Mouse (Mus musculus): ENCODE measurements at regions not wholly inside any gene's neighbourhood (a gene's known extent, or its start where the extent isn't known, plus 50 kb on each side); places are given as distances from the start of the nearest gene placed in this dataset.

GRCm38 (mm10) chr8:41592174-41592573, 175.3 kb upstream of the Frg1 start:
- 64% methylated on average over 9 of the region's 9 CpGs for whole genome bisulfite sequencing
- no peaks in the 10 kb centered on the region for H3K27me3 ChIP-seq (ENCODE audit: control insufficient read depth, insufficient read depth, low read length)
- TF ChIP-seq CTCF (IDR thresholded peaks at IDR 0.05; ENCODE audit: extremely low read depth, insufficient read length, insufficient replicate concordance, low read depth, low read length) (no peak), POLR2A (IDR thresholded peaks at IDR 0.05; ENCODE audit: low read depth, low read length) (no peak)
- H3K36me3 ChIP-seq (ENCODE audit: control insufficient read depth, insufficient read depth, low read length), result no peaks in the 10 kb centered on the region
- no peaks in the 10 kb centered on the region for H3K4me1 ChIP-seq (ENCODE audit: control insufficient read depth, insufficient read depth, insufficient read length, low read length)
- no peak overlapping the region for H3K4me3 ChIP-seq (ENCODE audit: low read depth, low read length)
- H3K27ac ChIP-seq (ENCODE audit: insufficient read depth, low read depth, low read length), result no peak overlapping the region

GRCm38 (mm10) chr8:41588157-41588556, 171.3 kb upstream of the Frg1 start:
- WGBS, result 86% methylated on average over 2 of the region's 2 CpGs
- no peak overlapping the region for H3K4me3 ChIP-seq (ENCODE audit: low read depth, low read length)
- no peaks in the 10 kb centered on the region for H3K4me1 ChIP-seq (ENCODE audit: control insufficient read depth, insufficient read depth, insufficient read length, low read length)
- no peaks in the 10 kb centered on the region for H3K36me3 ChIP-seq (ENCODE audit: control insufficient read depth, insufficient read depth, low read length)
- no peak overlapping the region for H3K27ac ChIP-seq (ENCODE audit: insufficient read depth, low read depth, low read length)
- H3K27me3 ChIP-seq (ENCODE audit: control insufficient read depth, insufficient read depth, low read length), result no peaks in the 10 kb centered on the region
- TF ChIP-seq POLR2A (IDR thresholded peaks at IDR 0.05; ENCODE audit: low read depth, low read length) (no peak), CTCF (IDR thresholded peaks at IDR 0.05; ENCODE audit: extremely low read depth, insufficient read length, insufficient replicate concordance, low read depth, low read length) (no peak)

- Histone ChIP-seq H3K4me3 (ENCODE audit: low read depth, low read length) (no peak overlapping the region), H3K27ac (ENCODE audit: insufficient read depth, low read depth, low read length) (no peak overlapping the region), H3K36me3 (ENCODE audit: control insufficient read depth, insufficient read depth, low read length) (no peaks in the 10 kb centered on the region), H3K27me3 (ENCODE audit: control insufficient read depth, insufficient read depth, low read length) (no peaks in the 10 kb centered on the region), H3K4me1 (ENCODE audit: control insufficient read depth, insufficient read depth, insufficient read length, low read length) (no peaks in the 10 kb centered on the region)
- WGBS, result 51% methylated on average over 10 of the region's 10 CpGs
- TF ChIP-seq CTCF (IDR thresholded peaks at IDR 0.05; ENCODE audit: extremely low read depth, insufficient read length, insufficient replicate concordance, low read depth, low read length) (peak; percentile 73; the same call in 1 of the 2 replicates), POLR2A (IDR thresholded peaks at IDR 0.05; ENCODE audit: low read depth, low read length) (no peak)
These were observed 156.4 kb upstream of the Frg1 start for GRCm38 (mm10) chr8:41573027-41573885.

GRCm38 (mm10) chr8:41570566-41570965, 153.7 kb upstream of the Frg1 start:
- no peaks in the 10 kb centered on the region for H3K4me1 ChIP-seq (ENCODE audit: control insufficient read depth, insufficient read depth, insufficient read length, low read length)
- no peaks in the 10 kb centered on the region for H3K36me3 ChIP-seq (ENCODE audit: control insufficient read depth, insufficient read depth, low read length)
- 86% methylated on average over 6 of the region's 6 CpGs for WGBS
- H3K4me3 ChIP-seq (ENCODE audit: low read depth, low read length), result no peak overlapping the region
- no peak overlapping the region for H3K27ac ChIP-seq (ENCODE audit: insufficient read depth, low read depth, low read length)
- no peaks in the 10 kb centered on the region for H3K27me3 ChIP-seq (ENCODE audit: control insufficient read depth, insufficient read depth, low read length)
- TF ChIP-seq CTCF (IDR thresholded peaks at IDR 0.05; ENCODE audit: extremely low read depth, insufficient read length, insufficient replicate concordance, low read depth, low read length) (no peak), POLR2A (IDR thresholded peaks at IDR 0.05; ENCODE audit: low read depth, low read length) (no peak)

- no peaks in the 10 kb centered on the region for H3K27me3 ChIP-seq (ENCODE audit: control insufficient read depth, insufficient read depth, low read length)
- H3K36me3 ChIP-seq (ENCODE audit: control insufficient read depth, insufficient read depth, low read length), result no peaks in the 10 kb centered on the region
- no peaks in the 10 kb centered on the region for H3K4me1 ChIP-seq (ENCODE audit: control insufficient read depth, insufficient read depth, insufficient read length, low read length)
- 72% methylated on average over 14 of the region's 14 CpGs for WGBS
- H3K27ac ChIP-seq (ENCODE audit: insufficient read depth, low read depth, low read length), result no peak overlapping the region
- no peak overlapping the region for H3K4me3 ChIP-seq (ENCODE audit: low read depth, low read length)
- TF ChIP-seq CTCF (IDR thresholded peaks at IDR 0.05; ENCODE audit: extremely low read depth, insufficient read length, insufficient replicate concordance, low read depth, low read length) (no peak), POLR2A (IDR thresholded peaks at IDR 0.05; ENCODE audit: low read depth, low read length) (no peak)
These were observed 145.1 kb upstream of the Frg1 start for GRCm38 (mm10) chr8:41561995-41562394.

- WGBS, result 50% methylated on average over 3 of the region's 3 CpGs
- no peak overlapping the region for H3K27ac ChIP-seq (ENCODE audit: insufficient read depth, low read depth, low read length)
- H3K4me3 ChIP-seq (ENCODE audit: low read depth, low read length), result no peak overlapping the region
- no peaks in the 10 kb centered on the region for H3K4me1 ChIP-seq (ENCODE audit: control insufficient read depth, insufficient read depth, insufficient read length, low read length)
- TF ChIP-seq POLR2A (IDR thresholded peaks at IDR 0.05; ENCODE audit: low read depth, low read length), result no peak
- no peak for TF ChIP-seq CTCF (IDR thresholded peaks at IDR 0.05; ENCODE audit: extremely low read depth, insufficient read length, insufficient replicate concordance, low read depth, low read length)
- H3K36me3 ChIP-seq (ENCODE audit: control insufficient read depth, insufficient read depth, low read length), result no peaks in the 10 kb centered on the region
- no peaks in the 10 kb centered on the region for H3K27me3 ChIP-seq (ENCODE audit: control insufficient read depth, insufficient read depth, low read length)
These were observed 139.9 kb upstream of the Frg1 start for GRCm38 (mm10) chr8:41556819-41557218.

GRCm38 (mm10) chr8:41552747-41553534, 136.1 kb upstream of the Frg1 start:
- Histone ChIP-seq H3K27ac (ENCODE audit: insufficient read depth, low read depth, low read length) (no peak overlapping the region), H3K27me3 (ENCODE audit: control insufficient read depth, insufficient read depth, low read length) (no peaks in the 10 kb centered on the region), H3K36me3 (ENCODE audit: control insufficient read depth, insufficient read depth, low read length) (no peaks in the 10 kb centered on the region), H3K4me1 (ENCODE audit: control insufficient read depth, insufficient read depth, insufficient read length, low read length) (no peaks in the 10 kb centered on the region), H3K4me3 (ENCODE audit: low read depth, low read length) (no peak overlapping the region)
- WGBS, result 26% methylated on average over 8 of the region's 8 CpGs
- no peak for TF ChIP-seq POLR2A (IDR thresholded peaks at IDR 0.05; ENCODE audit: low read depth, low read length)
- no peak for TF ChIP-seq CTCF (IDR thresholded peaks at IDR 0.05; ENCODE audit: extremely low read depth, insufficient read length, insufficient replicate concordance, low read depth, low read length)
